Mouse (Mus musculus) kidney, embryonic 16.5 days (tissue): ENCODE measurements around the gene Ugt8a. TPM values are rescaled to one million over a fixed set of nuclear protein-coding genes. Genes with fewer than 3 reads are reported as not detected.

Experiments
- ATAC-seq: fragments of 200-750 bp; cut with Nextera tagmentation; 2 replicates; pipeline ENCODE4 v1.8.0; 2017; ENCODE audit warnings: moderate TSS enrichment; ENCODE audit not compliant: low FRiP score, low TSS enrichment
- H3K27ac ChIP-seq: fragments of 300-500 bp; sonication (generic); 2 replicates; pipeline ENCODE4 v1.5.1; 2014; ENCODE audit warnings: low read length
- H3K27me3 ChIP-seq: fragments of 300-500 bp; sonication (generic); 2 replicates; pipeline ENCODE4 v1.6.1; 2014; ENCODE audit warnings: low read length, control low read depth, mixed read lengths; ENCODE audit not compliant: insufficient read depth
- H3K36me3 ChIP-seq: fragments of 300-500 bp; sonication (generic); 2 replicates; pipeline ENCODE4 v1.6.1; 2014; ENCODE audit warnings: low read length, control low read depth, mixed read lengths; ENCODE audit not compliant: insufficient read depth
- H3K4me1 ChIP-seq: fragments of 300-500 bp; sonication (generic); 2 replicates; pipeline ENCODE4 v1.6.1; 2014; ENCODE audit warnings: low read length, control low read depth, mixed read lengths; ENCODE audit not compliant: insufficient read depth
- H3K4me2 ChIP-seq: fragments of 300-500 bp; sonication (generic); replicated peaks from 2 replicates; pipeline ENCODE4 v1.6.1; 2014; ENCODE audit warnings: low read depth, low read length
- H3K4me3 ChIP-seq: fragments of 300-500 bp; sonication (generic); 2 replicates; pipeline ENCODE4 v1.5.1; 2014; ENCODE audit warnings: mild to moderate bottlenecking, low read length
- H3K9ac ChIP-seq: fragments of 300-500 bp; sonication (generic); replicated peaks from 2 replicates; pipeline ENCODE4 v1.6.1; 2014; ENCODE audit warnings: low read length
- H3K9me3 ChIP-seq: fragments of 300-500 bp; sonication (generic); 2 replicates; pipeline ENCODE4 v1.6.1; 2016; ENCODE audit warnings: low read length, control low read depth
- WGBS: fragments of 180-500 bp; shearing (Covaris S2); extraction: QIAGEN DNeasy Blood & Tissue Kit; methylation state at CpG from one replicate; pipeline ENCODE4 v1.1.7; 2014; 5-methylcytosine and 5-hydroxymethylcytosine counted together
- polyA plus RNA-seq: library from polyadenylated mRNA; unstranded; fragments of >200 nt; fragmentation: Nextera tagmentation; extraction: Ambion mirVana; gene quantifications from 2 replicates; pipeline ENCODE4 v1.2.1, GENCODE M21; 2015

Gene Ugt8a
- polyA plus RNA-seq, 1 experiment from 2014 or later, result 9.4 TPM

- Histone ChIP-seq H3K4me2 (peak overlapping the region; percentile 75), H3K9me3 (no peaks in the 10 kb centered on the region), H3K27me3 (peaks cover 32% of the 10 kb centered on the region), H3K4me1 (0 out of 2 replicates have a peak, but pooled peaks cover 7% of the 10 kb centered on the region), H3K4me3 (peak overlapping the region; percentile 63), H3K27ac (no peak overlapping the region), H3K36me3 (no peaks in the 10 kb centered on the region), H3K9ac (peak overlapping the region; percentile 62)
- under 1% methylated on average over 42 of the region's 43 CpGs for WGBS
- peak; percentile 70 for ATAC-seq
Measured at GRCm38 (mm10) chr3:125937536-125938091, 805 bp downstream of the Ugt8a start.

- Histone ChIP-seq H3K4me1 (0 out of 2 replicates have a peak, but pooled peaks cover 7% of the 10 kb centered on the region), H3K4me3 (no peak overlapping the region), H3K9ac (no peak overlapping the region), H3K27ac (no peak overlapping the region), H3K9me3 (no peaks in the 10 kb centered on the region), H3K36me3 (no peaks in the 10 kb centered on the region), H3K4me2 (no peak overlapping the region), H3K27me3 (peaks cover 31% of the 10 kb centered on the region)
- ATAC-seq, result no peak
Measured at GRCm38 (mm10) chr3:125935796-125936195, 2.6 kb downstream of the Ugt8a start.

GRCm38 (mm10) chr3:125932594-125933237, 5.7 kb downstream of the Ugt8a start:
- WGBS, result 85% methylated on average over 3 of the region's 3 CpGs
- ATAC-seq, result no peak
- Histone ChIP-seq H3K4me3 (no peak overlapping the region), H3K4me1 (0 out of 2 replicates have a peak, but pooled peaks cover under 1% of the 10 kb centered on the region), H3K27me3 (peaks cover 10% of the 10 kb centered on the region), H3K36me3 (no peaks in the 10 kb centered on the region), H3K9me3 (no peaks in the 10 kb centered on the region), H3K9ac (no peak overlapping the region), H3K27ac (no peak overlapping the region), H3K4me2 (no peak overlapping the region)

DNA sequence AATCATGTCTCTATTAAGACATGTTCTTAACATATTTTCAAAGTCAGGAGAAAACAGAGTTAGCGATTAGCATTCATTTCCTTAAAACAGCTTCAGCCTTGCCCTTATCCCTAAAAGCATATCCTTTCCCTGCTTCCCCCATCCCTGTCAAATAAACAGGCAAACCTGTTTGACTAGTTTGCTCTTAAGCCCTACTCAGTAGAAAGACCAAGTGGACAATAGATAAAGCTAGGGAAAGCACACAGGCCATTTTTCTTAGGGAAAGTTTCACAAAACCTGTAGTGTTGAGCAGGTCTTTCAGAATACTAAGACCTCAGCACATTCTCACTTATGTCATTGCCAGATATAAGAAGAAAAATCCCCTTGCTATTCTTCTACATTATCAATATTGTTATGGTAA, 7.4 kb downstream of the Ugt8a start:
- Histone ChIP-seq H3K27ac (no peak overlapping the region), H3K4me2 (no peak overlapping the region), H3K9me3 (no peaks in the 10 kb centered on the region), H3K27me3 (no peaks in the 10 kb centered on the region; the same call in 1 of the 2 replicates), H3K36me3 (no peaks in the 10 kb centered on the region), H3K9ac (no peak overlapping the region), H3K4me1 (no peaks in the 10 kb centered on the region), H3K4me3 (no peak overlapping the region)
- 36% methylated on average over 1 of the region's 1 CpGs for WGBS
- ATAC-seq, result no peak

- no peak overlapping the region for H3K4me2 ChIP-seq
- ATAC-seq, result peak; percentile 69; the same call in 1 of the 2 replicates
- no peaks in the 10 kb centered on the region for H3K36me3 ChIP-seq
- H3K27me3 ChIP-seq, result no peaks in the 10 kb centered on the region
- 80% methylated on average over 2 of the region's 2 CpGs for WGBS
- H3K27ac ChIP-seq, result no peak overlapping the region
- no peak overlapping the region for H3K9ac ChIP-seq
- H3K4me1 ChIP-seq, result no peaks in the 10 kb centered on the region
- H3K9me3 ChIP-seq, result no peaks in the 10 kb centered on the region
- H3K4me3 ChIP-seq, result no peak overlapping the region
Measured at GRCm38 (mm10) chr3:125920876-125921275, 17.5 kb downstream of the Ugt8a start.

DNA sequence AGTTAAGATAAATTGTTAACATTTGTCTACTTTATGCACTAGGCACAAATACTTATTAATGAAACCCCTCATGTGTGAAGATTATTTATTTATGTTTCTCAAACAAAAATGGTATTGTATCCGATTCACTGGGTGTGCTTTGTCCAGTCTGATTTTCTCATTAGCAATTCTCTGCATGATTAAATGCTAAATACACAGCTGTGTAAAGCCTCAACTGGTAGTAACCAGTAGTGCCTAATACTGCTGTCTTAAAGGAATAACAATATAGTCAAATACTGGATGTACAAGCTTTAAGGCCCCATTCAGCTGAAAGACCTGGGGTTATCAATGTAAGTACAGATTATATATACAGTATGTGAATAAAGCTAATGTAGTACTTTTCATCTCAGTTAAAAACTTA, 39.4 kb downstream of the Ugt8a start:
- 70% methylated on average over 1 of the region's 1 CpGs for WGBS
- H3K36me3 ChIP-seq, result no peaks in the 10 kb centered on the region
- no peaks in the 10 kb centered on the region for H3K4me1 ChIP-seq
- ATAC-seq, result no peak
- no peak overlapping the region for H3K4me2 ChIP-seq
- H3K27ac ChIP-seq, result no peak overlapping the region
- H3K4me3 ChIP-seq, result no peak overlapping the region
- no peaks in the 10 kb centered on the region for H3K9me3 ChIP-seq
- H3K27me3 ChIP-seq, result no peaks in the 10 kb centered on the region
- H3K9ac ChIP-seq, result no peak overlapping the region

- Histone ChIP-seq H3K27ac (no peak overlapping the region), H3K36me3 (no peaks in the 10 kb centered on the region), H3K4me2 (no peak overlapping the region), H3K4me1 (no peaks in the 10 kb centered on the region), H3K9ac (no peak overlapping the region), H3K27me3 (no peaks in the 10 kb centered on the region), H3K9me3 (no peaks in the 10 kb centered on the region), H3K4me3 (no peak overlapping the region)
- 50% methylated on average over 2 of the region's 2 CpGs for WGBS
- ATAC-seq, result no peak
Measured at GRCm38 (mm10) chr3:125887109-125887508, 51.3 kb downstream of the Ugt8a start.

DNA sequence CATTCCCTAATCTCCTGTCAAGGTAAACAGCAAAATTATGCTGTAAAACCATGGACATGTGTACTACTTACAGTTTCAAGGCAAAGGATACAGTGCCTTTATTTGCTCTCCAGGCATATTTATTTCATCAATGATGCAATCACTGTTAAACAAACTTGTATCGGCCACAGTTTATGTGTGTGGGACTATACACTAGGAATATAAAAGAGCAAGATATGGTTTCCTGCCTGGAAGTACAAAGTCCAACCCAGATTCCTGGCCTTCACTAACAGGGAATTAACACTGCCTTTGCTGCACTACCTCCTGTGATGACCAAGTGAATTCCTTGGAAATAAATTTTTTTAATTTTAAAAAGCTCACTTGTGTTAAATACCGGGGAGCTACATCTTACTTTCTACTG, 53.5 kb downstream of the Ugt8a start:
- Histone ChIP-seq H3K4me3 (no peak overlapping the region), H3K27me3 (no peaks in the 10 kb centered on the region), H3K27ac (no peak overlapping the region), H3K9ac (no peak overlapping the region), H3K4me1 (no peaks in the 10 kb centered on the region), H3K4me2 (no peak overlapping the region), H3K9me3 (no peaks in the 10 kb centered on the region), H3K36me3 (no peaks in the 10 kb centered on the region)
- ATAC-seq, result no peak
- 79% methylated on average over 2 of the region's 2 CpGs for WGBS

- no peaks in the 10 kb centered on the region for H3K9me3 ChIP-seq
- no peaks in the 10 kb centered on the region for H3K27me3 ChIP-seq
- H3K9ac ChIP-seq, result no peak overlapping the region
- no peak overlapping the region for H3K27ac ChIP-seq
- no peaks in the 10 kb centered on the region for H3K36me3 ChIP-seq
- 65% methylated on average over 2 of the region's 2 CpGs for WGBS
- H3K4me2 ChIP-seq, result no peak overlapping the region
- H3K4me3 ChIP-seq, result no peak overlapping the region
- no peaks in the 10 kb centered on the region for H3K4me1 ChIP-seq
- ATAC-seq, result no peak
Measured at GRCm38 (mm10) chr3:125884423-125884822, 54.0 kb downstream of the Ugt8a start.

GRCm38 (mm10) chr3:125883009-125883408, 55.4 kb downstream of the Ugt8a start:
- no peak for ATAC-seq
- no peak overlapping the region for H3K9ac ChIP-seq
- H3K4me3 ChIP-seq, result no peak overlapping the region
- H3K27me3 ChIP-seq, result no peaks in the 10 kb centered on the region
- no peaks in the 10 kb centered on the region for H3K36me3 ChIP-seq
- H3K4me2 ChIP-seq, result no peak overlapping the region
- no peaks in the 10 kb centered on the region for H3K9me3 ChIP-seq
- H3K27ac ChIP-seq, result no peak overlapping the region
- no peaks in the 10 kb centered on the region for H3K4me1 ChIP-seq
